Mouse (Mus musculus) lung, postnatal 0 days (tissue): ENCODE measurements around the gene Lkaaear1.

Source experiments
- CTCF ChIP-seq: IDR thresholded peaks from 2 replicates; pipeline ENCODE4 v1.5.1; 2016; ENCODE audit warnings: antibody characterized with exemption, mild to moderate bottlenecking
- EP300 ChIP-seq: IDR thresholded peaks from 2 replicates; pipeline ENCODE4 v1.6.1; 2016; ENCODE audit warnings: antibody characterized with exemption, mild to moderate bottlenecking, control low read depth

GRCm38 (mm10) chr2:181663298-181663630, 35.0 kb downstream of the Lkaaear1 start:
- TF ChIP-seq CTCF: peak; percentile 31
- peak; percentile 88 for TF ChIP-seq EP300
